Mouse (Mus musculus): ENCODE data around the gene Spock2. TPM values are rescaled to one million over a fixed set of nuclear protein-coding genes. Genes with fewer than 3 reads are reported as not detected.

Spock2 gene
- 3.1 and 5.4 TPM in 2 replicates for polyA plus RNA-seq (2012; ENCODE audit: insufficient read depth, low replicate concordance)

- Histone ChIP-seq H3K4me3 (replicated peaks) (peak within 1 kb of the TSS; percentile 92), H3K27me3 (replicated peaks) (peaks cover 72% of the 10 kb centered on the region), H3K4me1 (peaks cover 20% of the 10 kb centered on the region), H3K36me3 (replicated peaks; ENCODE audit: low read length) (peaks cover 13% of the 10 kb centered on the region), H3K9me3 (no peaks in the 10 kb centered on the region)
- no peak for TF ChIP-seq GATA1 (IDR thresholded peaks at IDR 0.05; ENCODE audit: borderline replicate concordance, low read length)
- no peak for TF ChIP-seq FLI1 (IDR thresholded peaks at IDR 0.05; ENCODE audit: low read length)
Observed at GRCm38 (mm10) chr10:60106146-60106530, at the start of gene Spock2. Gene Spock2, plus strand, starts transcription at chr10:60106219.

- TF ChIP-seq FLI1 (IDR thresholded peaks at IDR 0.05; ENCODE audit: low read length): no peak
- no peak for TF ChIP-seq GATA1 (IDR thresholded peaks at IDR 0.05; ENCODE audit: borderline replicate concordance, low read length)
- no peak overlapping the region for H3K4me3 ChIP-seq (replicated peaks)
- H3K27me3 ChIP-seq (replicated peaks): no peaks in the 10 kb centered on the region
- peaks cover 59% of the 10 kb centered on the region for H3K36me3 ChIP-seq (replicated peaks; ENCODE audit: low read length)
- peaks cover 6% of the 10 kb centered on the region; the same call in 1 of the 2 replicates for H3K4me1 ChIP-seq
- peaks cover 9% of the 10 kb centered on the region for H3K9me3 ChIP-seq
Observed at GRCm38 (mm10) chr10:60062173-60062572, 43.8 kb upstream of the Spock2 start.

- Histone ChIP-seq H3K36me3 (replicated peaks; ENCODE audit: low read length) (peaks cover 53% of the 10 kb centered on the region), H3K4me3 (replicated peaks) (no peak overlapping the region), H3K4me1 (peaks cover 6% of the 10 kb centered on the region; the same call in 1 of the 2 replicates), H3K9me3 (peaks cover 2% of the 10 kb centered on the region), H3K27me3 (replicated peaks) (no peaks in the 10 kb centered on the region)
- TF ChIP-seq FLI1 (IDR thresholded peaks at IDR 0.05; ENCODE audit: low read length) (no peak), GATA1 (IDR thresholded peaks at IDR 0.05; ENCODE audit: borderline replicate concordance, low read length) (no peak)
Observed at GRCm38 (mm10) chr10:60062931-60063330, 43.1 kb upstream of the Spock2 start.

- Histone ChIP-seq H3K36me3 (replicated peaks; ENCODE audit: low read length) (peaks cover 54% of the 10 kb centered on the region), H3K4me1 (peaks cover 6% of the 10 kb centered on the region; the same call in 1 of the 2 replicates), H3K27me3 (replicated peaks) (no peaks in the 10 kb centered on the region), H3K4me3 (replicated peaks) (no peak overlapping the region), H3K9me3 (no peaks in the 10 kb centered on the region)
- TF ChIP-seq GATA1 (IDR thresholded peaks at IDR 0.05; ENCODE audit: borderline replicate concordance, low read length) (no peak), FLI1 (IDR thresholded peaks at IDR 0.05; ENCODE audit: low read length) (no peak)
Observed at GRCm38 (mm10) chr10:60066524-60066923, 39.5 kb upstream of the Spock2 start.

GRCm38 (mm10) chr10:60075159-60075558 is 30.9 kb upstream of the Spock2 start:
- TF ChIP-seq FLI1 (IDR thresholded peaks at IDR 0.05; ENCODE audit: low read length) (no peak), GATA1 (IDR thresholded peaks at IDR 0.05; ENCODE audit: borderline replicate concordance, low read length) (no peak)
- Histone ChIP-seq H3K27me3 (replicated peaks) (no peaks in the 10 kb centered on the region), H3K4me1 (peaks cover 57% of the 10 kb centered on the region), H3K9me3 (no peaks in the 10 kb centered on the region), H3K4me3 (replicated peaks) (no peak overlapping the region), H3K36me3 (replicated peaks; ENCODE audit: low read length) (peaks cover 24% of the 10 kb centered on the region)

- TF ChIP-seq GATA1 (IDR thresholded peaks at IDR 0.05; ENCODE audit: borderline replicate concordance, low read length) (no peak), FLI1 (IDR thresholded peaks at IDR 0.05; ENCODE audit: low read length) (no peak)
- Histone ChIP-seq H3K36me3 (replicated peaks; ENCODE audit: low read length) (peaks cover 33% of the 10 kb centered on the region), H3K27me3 (replicated peaks) (no peaks in the 10 kb centered on the region), H3K9me3 (no peaks in the 10 kb centered on the region), H3K4me3 (replicated peaks) (peak overlapping the region; percentile 83), H3K4me1 (peaks cover 76% of the 10 kb centered on the region)
Observed at GRCm38 (mm10) chr10:60077226-60077625, 28.8 kb upstream of the Spock2 start.

GRCm38 (mm10) chr10:60077736-60078560 is 28.1 kb upstream of the Spock2 start:
- H3K27me3 ChIP-seq (replicated peaks): no peaks in the 10 kb centered on the region
- peaks cover 36% of the 10 kb centered on the region for H3K36me3 ChIP-seq (replicated peaks; ENCODE audit: low read length)
- no peaks in the 10 kb centered on the region for H3K9me3 ChIP-seq
- H3K4me1 ChIP-seq: peaks cover 82% of the 10 kb centered on the region
- peak overlapping the region; percentile 88 for H3K4me3 ChIP-seq (replicated peaks)
- TF ChIP-seq FLI1 (IDR thresholded peaks at IDR 0.05; ENCODE audit: low read length): no peak
- TF ChIP-seq GATA1 (IDR thresholded peaks at IDR 0.05; ENCODE audit: borderline replicate concordance, low read length): no peak

GRCm38 (mm10) chr10:60078561-60078917 is 27.5 kb upstream of the Spock2 start:
- H3K27me3 ChIP-seq (replicated peaks): no peaks in the 10 kb centered on the region
- peaks cover 36% of the 10 kb centered on the region for H3K36me3 ChIP-seq (replicated peaks; ENCODE audit: low read length)
- no peaks in the 10 kb centered on the region for H3K9me3 ChIP-seq
- peak overlapping the region; percentile 88 for H3K4me3 ChIP-seq (replicated peaks)
- H3K4me1 ChIP-seq: peaks cover 84% of the 10 kb centered on the region
- no peak for TF ChIP-seq FLI1 (IDR thresholded peaks at IDR 0.05; ENCODE audit: low read length)
- TF ChIP-seq GATA1 (IDR thresholded peaks at IDR 0.05; ENCODE audit: borderline replicate concordance, low read length): peak; percentile 79; the same call in 1 of the 3 replicates

- Histone ChIP-seq H3K4me1 (peaks cover 94% of the 10 kb centered on the region), H3K36me3 (replicated peaks; ENCODE audit: low read length) (peaks cover 43% of the 10 kb centered on the region), H3K9me3 (no peaks in the 10 kb centered on the region), H3K27me3 (replicated peaks) (no peaks in the 10 kb centered on the region), H3K4me3 (replicated peaks) (peak overlapping the region; percentile 86)
- TF ChIP-seq FLI1 (IDR thresholded peaks at IDR 0.05; ENCODE audit: low read length) (no peak), GATA1 (IDR thresholded peaks at IDR 0.05; ENCODE audit: borderline replicate concordance, low read length) (no peak)
Observed at GRCm38 (mm10) chr10:60080171-60080570, 25.8 kb upstream of the Spock2 start.

GRCm38 (mm10) chr10:60080601-60080981 is 25.4 kb upstream of the Spock2 start:
- Histone ChIP-seq H3K36me3 (replicated peaks; ENCODE audit: low read length) (peaks cover 41% of the 10 kb centered on the region), H3K4me1 (peaks cover 94% of the 10 kb centered on the region), H3K9me3 (no peaks in the 10 kb centered on the region), H3K4me3 (replicated peaks) (peak overlapping the region; percentile 86), H3K27me3 (replicated peaks) (no peaks in the 10 kb centered on the region)
- TF ChIP-seq GATA1 (IDR thresholded peaks at IDR 0.05; ENCODE audit: borderline replicate concordance, low read length) (no peak), FLI1 (IDR thresholded peaks at IDR 0.05; ENCODE audit: low read length) (no peak)

Measured in megakaryocyte, embryonic 14.5 days (primary cell).